Mouse (Mus musculus) brain, embryonic 18.5 days (tissue): ENCODE results near the gene Smarcc2.
"Not testable (repeated sequence)": the region's sequence is repeated elsewhere in the genome, so short reads cannot be mapped to it uniquely, and the experiment has no call there.

Source experiments
- DNase-seq: peaks from one replicate; pipeline ENCODE4 v3.0.0-alpha.2; 2012; ENCODE audit warnings: low read depth, low spot score

The Smarcc2 gene

GRCm38 (mm10) chr10:128493695-128494666, 34.9 kb downstream of the Smarcc2 start, which contains the start of gene Myl6:
Gene Myl6, minus strand, starts transcription at chr10:128494145.
- peak; percentile 97 for DNase-seq

- no peak for DNase-seq
Observed at GRCm38 (mm10) chr10:128494667-128495245, 35.7 kb downstream of the Smarcc2 start.

GRCm38 (mm10) chr10:128495270-128495669, 36.2 kb downstream of the Smarcc2 start:
- DNase-seq, result no peak

GRCm38 (mm10) chr10:128495903-128496302, 36.9 kb downstream of the Smarcc2 start:
- no peak for DNase-seq

- DNase-seq, result no peak
Observed at GRCm38 (mm10) chr10:128496509-128497077, 37.5 kb downstream of the Smarcc2 start.

GRCm38 (mm10) chr10:128497134-128497737, 38.2 kb downstream of the Smarcc2 start:
- DNase-seq, result no peak

- peak; percentile 88 for DNase-seq
Observed at GRCm38 (mm10) chr10:128498590-128498989, 39.5 kb downstream of the Smarcc2 start, which contains the start of gene Myl6b. Gene Myl6b, minus strand, starts transcription at chr10:128498685.

- no peak for DNase-seq
Observed at GRCm38 (mm10) chr10:128499116-128499671, 40.1 kb downstream of the Smarcc2 start.

GRCm38 (mm10) chr10:128502341-128502740, 43.3 kb downstream of the Smarcc2 start:
- DNase-seq, result no peak

GRCm38 (mm10) chr10:128503532-128503931, 44.5 kb downstream of the Smarcc2 start:
- DNase-seq, result no peak

GRCm38 (mm10) chr10:128504012-128504411, 45.0 kb downstream of the Smarcc2 start:
- no peak for DNase-seq

- no peak for DNase-seq
Observed at GRCm38 (mm10) chr10:128504641-128505370, 45.8 kb downstream of the Smarcc2 start.

GRCm38 (mm10) chr10:128505371-128505667, 46.3 kb downstream of the Smarcc2 start:
- not testable (repeated sequence) for DNase-seq

GRCm38 (mm10) chr10:128505974-128506373, 46.9 kb downstream of the Smarcc2 start:
- DNase-seq, result no peak

GRCm38 (mm10) chr10:128508260-128508659, 49.2 kb downstream of the Smarcc2 start:
- no peak for DNase-seq

- no peak for DNase-seq
Observed at GRCm38 (mm10) chr10:128509203-128509602, 50.2 kb downstream of the Smarcc2 start.

- DNase-seq, result no peak
Observed at GRCm38 (mm10) chr10:128509831-128510230, 50.8 kb downstream of the Smarcc2 start.

- DNase-seq, result no peak
Observed at GRCm38 (mm10) chr10:128510301-128510700, 51.3 kb downstream of the Smarcc2 start.

- DNase-seq, result no peak
Observed at GRCm38 (mm10) chr10:128511189-128511588, 52.1 kb downstream of the Smarcc2 start.

- no peak for DNase-seq
Observed at GRCm38 (mm10) chr10:128511761-128512160, 52.7 kb downstream of the Smarcc2 start.

GRCm38 (mm10) chr10:128515044-128515443, 56.0 kb downstream of the Smarcc2 start:
- DNase-seq, result no peak
